Mouse (Mus musculus) urinary bladder, adult 18-20 months (tissue): Measurements from ENCODE around the gene Uroc1.

Source experiments
- DNase-seq, 2 experiments: peaks; one replicate each; pipeline ENCODE4 v3.0.0; 2022; ENCODE audit warnings: low spot score in 2 of 2, mixed read lengths in 2 of 2

The Uroc1 gene

GRCm38 (mm10) chr6:90350011-90350410 is 16.9 kb downstream of the Uroc1 start:
- DNase-seq = no peak

GRCm38 (mm10) chr6:90358142-90358541 is 25.1 kb downstream of the Uroc1 start:
- DNase-seq = no peak

GRCm38 (mm10) chr6:90359445-90359844 is 26.4 kb downstream of the Uroc1 start:
- no peak for DNase-seq

- peak in 1 of 2 experiments; percentile 54 for DNase-seq
Measured at GRCm38 (mm10) chr6:90360024-90360781, 27.1 kb downstream of the Uroc1 start.

GRCm38 (mm10) chr6:90360922-90361614 is 28.0 kb downstream of the Uroc1 start:
- no peak for DNase-seq

- no peak for DNase-seq
Measured at GRCm38 (mm10) chr6:90363301-90363700, 30.2 kb downstream of the Uroc1 start.

- peak; percentile 98 to 99 for DNase-seq
Measured at GRCm38 (mm10) chr6:90368976-90369724, 36.1 kb downstream of the Uroc1 start, which contains the start of gene Zxdc. Gene Zxdc, plus strand, starts transcription at chr6:90369492.

- DNase-seq = peak; percentile 16 to 55
Measured at GRCm38 (mm10) chr6:90369725-90370553, 36.9 kb downstream of the Uroc1 start.

- no peak for DNase-seq
Measured at GRCm38 (mm10) chr6:90374647-90375046, 41.6 kb downstream of the Uroc1 start.

GRCm38 (mm10) chr6:90377708-90378107 is 44.6 kb downstream of the Uroc1 start:
- no peak for DNase-seq

GRCm38 (mm10) chr6:90381465-90381864 is 48.4 kb downstream of the Uroc1 start:
- no peak for DNase-seq

- DNase-seq = no peak
Measured at GRCm38 (mm10) chr6:90390629-90391028, 57.5 kb downstream of the Uroc1 start.

GRCm38 (mm10) chr6:90393948-90394347 is 60.9 kb downstream of the Uroc1 start:
- no peak for DNase-seq

GRCm38 (mm10) chr6:90395751-90396150 is 62.7 kb downstream of the Uroc1 start:
- no peak for DNase-seq

GRCm38 (mm10) chr6:90397291-90397690 is 64.2 kb downstream of the Uroc1 start:
- no peak for DNase-seq

- no peak for DNase-seq
Measured at GRCm38 (mm10) chr6:90408632-90409031, 75.5 kb downstream of the Uroc1 start.

- DNase-seq = no peak
Measured at GRCm38 (mm10) chr6:90410972-90411371, 77.9 kb downstream of the Uroc1 start.

- DNase-seq = no peak
Measured at GRCm38 (mm10) chr6:90411926-90412325, 78.8 kb downstream of the Uroc1 start.
